Mouse (Mus musculus) Patski (cell line): ENCODE data around the gene Arhgef17. TPM values are rescaled to one million over a fixed set of nuclear protein-coding genes. Genes with fewer than 3 reads are reported as not detected.
A peak's percentile ranks its signal among the peaks of the same experiment; 100 is the strongest.

ENCODE experiments used
- ATAC-seq: fragments of 100-300 bp; one replicate; pipeline ENCODE4 v1.8.0; 2021
- CTCF ChIA-PET: fragments of 350-600 bp; sonication (Branson Sonifier 250); formaldehyde crosslinking; loops from one replicate; lab custom pipeline; 2022; ENCODE audit warnings: inconsistent platforms; lab: Charles Lee
- POLR2A ChIA-PET: fragments of 350-600 bp; sonication (Branson Sonifier 250); formaldehyde crosslinking; loops from one replicate; lab custom pipeline; 2022; ENCODE audit warnings: antibody characterized with exemption, inconsistent platforms; lab: Charles Lee
- DNase-seq: peaks from one replicate; pipeline ENCODE4 v3.0.0-alpha.2; 2011; ENCODE audit warnings: low read depth, low spot score
- H3K27me3 ChIP-seq: fragments of 371-371 bp; one replicate; pipeline ENCODE4 v1.5.1; 2021
- CTCF ChIP-seq: fragments of 100-300 bp; IDR thresholded peaks from one replicate; pipeline ENCODE4 v1.5.1; 2021
- in situ Hi-C: fragments of 300-500 bp; cut with MboI; formaldehyde crosslinking; loops from 3 replicates; pipeline ENCODE4 v1.11.1; 2018; ENCODE audit warnings: low pct_unique_long_range_greater_than_20kb, mixed read lengths
- polyA plus RNA-seq: library from polyadenylated mRNA; unstranded; gene quantifications from one replicate; pipeline ENCODE4 v1.2.3, GENCODE M21; 2021

The Arhgef17 gene
- polyA plus RNA-seq, 1 experiment from 2014 or later: 78.8 TPM

- ChIA-PET CTCF (interaction anchor here (1.5 to 4.9 kb wide), 3 partner anchors 17 to 185 kb away, joined by 5 to 43 read pairs (median 6); no protein-coding TSS in a partner anchor), POLR2A (no interaction called here)
- ATAC-seq (no peak), DNase-seq (no peak)
- TF ChIP-seq CTCF: no peak
- no peaks in the 10 kb centered on the region for H3K27me3 ChIP-seq
- in situ Hi-C loops: loop anchor here (5.0 to 10.0 kb wide), 3 partner anchors 65 to 345 kb away; partner anchors contain the start of gene Arhgef17
These were observed 61.9 kb downstream of the Arhgef17 start for GRCm38 (mm10) chr7:100869877-100870629.

DNA sequence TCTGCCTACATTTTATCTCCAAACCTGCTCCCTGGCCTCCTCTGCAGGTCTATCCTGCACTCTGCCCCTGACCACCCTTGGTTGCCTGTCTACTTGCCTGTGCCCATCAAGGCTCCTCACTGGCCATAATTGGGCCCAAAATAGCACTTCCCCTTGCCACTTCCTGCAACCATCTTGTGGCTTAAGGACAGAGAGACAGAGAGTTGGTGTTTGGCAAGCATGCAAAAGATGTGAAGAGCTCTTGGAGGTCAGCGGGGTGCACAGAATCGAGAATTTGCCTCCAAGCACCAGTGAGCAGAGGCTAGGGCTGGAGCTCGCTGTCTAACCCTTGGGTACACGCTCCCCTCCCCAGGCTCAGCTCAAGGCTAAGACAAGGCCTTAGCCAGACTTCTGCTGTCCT is 63.4 kb downstream of the Arhgef17 start:
- DNase-seq (no peak), ATAC-seq (no peak)
- TF ChIP-seq CTCF: no peak
- POLR2A ChIA-PET: interaction anchor here (0.5 to 2.3 kb wide), 2 partner anchors 21 to 115 kb away, joined by 3 to 7 read pairs; no protein-coding TSS in a partner anchor
- H3K27me3 ChIP-seq: no peaks in the 10 kb centered on the region
- CTCF ChIA-PET: interaction anchor here (1.1 to 4.9 kb wide), 6 partner anchors 9 to 205 kb away, joined by 3 to 43 read pairs (median 6); no protein-coding TSS in a partner anchor
- in situ Hi-C loops: loop anchor here (5.0 to 10.0 kb wide), 2 partner anchors 181 to 344 kb away; no protein-coding TSS in a partner anchor

- CTCF ChIA-PET: interaction anchor here (1.2 to 4.9 kb wide), 4 partner anchors 10 to 204 kb away, joined by 3 to 43 read pairs (median 9); no protein-coding TSS in a partner anchor
- no peaks in the 10 kb centered on the region for H3K27me3 ChIP-seq
- POLR2A ChIA-PET: interaction anchor here (2.3 kb wide), 1 partner anchor 20 kb away, joined by 7 read pairs; no protein-coding TSS in a partner anchor
- TF ChIP-seq CTCF: no peak
- no peak for ATAC-seq
- no peak for DNase-seq
- in situ Hi-C loops: loop anchor here (5.0 to 10.0 kb wide), 2 partner anchors 180 to 343 kb away; no protein-coding TSS in a partner anchor
These were observed 64.3 kb downstream of the Arhgef17 start for GRCm38 (mm10) chr7:100867561-100867960.

- in situ Hi-C loops: loop anchor here (5.0 to 10.0 kb wide), 2 partner anchors 179 to 342 kb away; no protein-coding TSS in a partner anchor
- no peaks in the 10 kb centered on the region for H3K27me3 ChIP-seq
- DNase-seq (peak; percentile 15), ATAC-seq (no peak)
- POLR2A ChIA-PET: no interaction called here
- TF ChIP-seq CTCF: peak; percentile 86
- CTCF ChIA-PET: interaction anchor here (1.0 to 4.9 kb wide), 7 partner anchors 11 to 118 kb away, joined by 3 to 43 read pairs (median 5); no protein-coding TSS in a partner anchor
These were observed 65.2 kb downstream of the Arhgef17 start for GRCm38 (mm10) chr7:100866675-100867074.

GRCm38 (mm10) chr7:100862828-100863638 is 68.9 kb downstream of the Arhgef17 start, which contains the start of gene Relt:
Relt (minus strand) TSS chr7:100863446.
- DNase-seq: peak; percentile 70
- peak; percentile 84 for ATAC-seq
- ChIA-PET CTCF (interaction anchor here (0.9 to 2.5 kb wide), 5 partner anchors 14 to 184 kb away, joined by 3 to 21 read pairs (median 3); no protein-coding TSS in a partner anchor), POLR2A (no interaction called here)
- TF ChIP-seq CTCF: no peak
- in situ Hi-C loops: loop anchor here (10.0 kb wide), 1 partner anchor 338 kb away; no protein-coding TSS in a partner anchor
- no peaks in the 10 kb centered on the region for H3K27me3 ChIP-seq

GRCm38 (mm10) chr7:100862353-100862752 is 69.6 kb downstream of the Arhgef17 start:
- CTCF ChIA-PET: no interaction called here
- in situ Hi-C loops: loop anchor here (10.0 kb wide), 1 partner anchor 338 kb away; no protein-coding TSS in a partner anchor
- TF ChIP-seq CTCF: no peak
- ATAC-seq (no peak), DNase-seq (no peak)
- POLR2A ChIA-PET: no interaction called here
- no peaks in the 10 kb centered on the region for H3K27me3 ChIP-seq

- H3K27me3 ChIP-seq: no peaks in the 10 kb centered on the region
- in situ Hi-C loops: loop anchor here (10.0 kb wide), 1 partner anchor 336 kb away; no protein-coding TSS in a partner anchor
These were observed 70.7 kb downstream of the Arhgef17 start for GRCm38 (mm10) chr7:100861209-100861608.

GRCm38 (mm10) chr7:100860450-100860849 is 71.5 kb downstream of the Arhgef17 start:
- in situ Hi-C loops: loop anchor here (10.0 kb wide), 1 partner anchor 336 kb away; no protein-coding TSS in a partner anchor
- no peak for ATAC-seq
- POLR2A ChIA-PET: no interaction called here
- no peak for TF ChIP-seq CTCF
- H3K27me3 ChIP-seq: no peaks in the 10 kb centered on the region
- CTCF ChIA-PET: interaction anchor here (1.3 kb wide), 1 partner anchor 17 kb away, joined by 5 read pairs; no protein-coding TSS in a partner anchor
- no peak for DNase-seq

More at GRCm38 (mm10) chr7:100861209-100861608, 70.7 kb downstream of the Arhgef17 start:
- no peak for TF ChIP-seq CTCF
- ATAC-seq (no peak), DNase-seq (no peak)
- CTCF ChIA-PET: interaction anchor here (1.3 kb wide), 1 partner anchor 16 kb away, joined by 5 read pairs; no protein-coding TSS in a partner anchor
- POLR2A ChIA-PET: no interaction called here

- ATAC-seq: no peak
- ChIA-PET CTCF (interaction anchor here (1.8 kb wide), 1 partner anchor 10 kb away, joined by 5 read pairs; no protein-coding TSS in a partner anchor), POLR2A (no interaction called here)
- H3K27me3 ChIP-seq: no peaks in the 10 kb centered on the region
- in situ Hi-C loops: no loop called here
- DNase-seq: no peak
- no peak for TF ChIP-seq CTCF
These were observed 75.9 kb downstream of the Arhgef17 start for GRCm38 (mm10) chr7:100855795-100856573.
